Mouse (Mus musculus) cerebellum, adult 2 months (tissue): ENCODE measurements around the gene Aif1l.

Source experiments
- CTCF ChIP-seq: fragments of 200-500 bp; IDR thresholded peaks from 2 replicates; pipeline ENCODE4 v1.5.1; 2011; ENCODE audit warnings: low read depth, mild to moderate bottlenecking, control low read depth, low read length, moderate library complexity, borderline replicate concordance; ENCODE audit not compliant: insufficient read depth
- POLR2A ChIP-seq: fragments of 200-500 bp; IDR thresholded peaks from 2 replicates; pipeline ENCODE4 v1.6.1; 2011; ENCODE audit warnings: low read length, control low read depth, borderline replicate concordance; ENCODE audit not compliant: insufficient read depth

GRCm38 (mm10) chr2:31906407-31906806, 43.5 kb upstream of the Aif1l start:
- TF ChIP-seq CTCF (no peak), POLR2A (no peak)
